Mouse (Mus musculus): ENCODE measurements around the gene Tfam.

Tfam gene

DNA sequence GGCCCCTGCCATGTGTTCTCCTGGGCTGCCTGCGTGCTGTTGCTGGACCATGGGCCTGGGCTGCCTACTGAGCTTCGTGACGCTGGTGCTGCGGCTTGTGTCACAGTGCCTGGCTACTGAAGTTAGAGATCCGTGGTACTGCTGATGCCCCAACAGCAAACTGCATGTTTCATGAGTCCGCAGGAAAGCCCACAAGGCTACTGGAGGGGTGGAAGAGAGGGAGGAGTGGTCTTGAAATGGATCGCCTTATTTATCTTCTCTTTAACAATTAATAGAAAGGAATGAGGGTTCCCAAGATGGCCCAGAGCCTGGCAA, at the start of gene Tfam:
TSS of gene Tfam (minus strand) at position 41 of the 315 bp plus-strand sequence.
- DNase-seq: no peak

- DNase-seq: peak; percentile 90
Observed at GRCm38 (mm10) chr10:71285126-71285580, 47.1 kb upstream of the Tfam start, which contains the start of gene Ube2d1. Gene Ube2d1, minus strand, starts transcription at chr10:71285262.

- no peak for DNase-seq
Observed at GRCm38 (mm10) chr10:71284511-71285125, 46.5 kb upstream of the Tfam start.

DNA sequence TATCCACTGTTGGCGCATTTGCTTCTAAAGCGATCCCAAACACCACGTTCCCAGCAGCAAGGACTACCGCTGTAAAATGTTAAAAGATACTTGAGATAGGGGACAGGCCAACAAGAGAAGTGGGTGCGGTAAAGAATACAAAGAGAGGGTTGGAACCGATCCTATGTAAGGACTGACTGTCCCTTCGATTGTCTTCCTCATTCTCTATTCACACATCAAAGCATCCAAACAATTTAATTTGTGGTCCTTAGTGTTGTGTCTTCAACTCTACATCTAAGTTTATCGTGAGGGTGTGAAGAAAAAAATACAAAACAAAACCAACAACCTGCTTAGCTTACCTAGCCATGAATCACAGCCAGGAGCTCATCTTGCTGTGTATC, 46.0 kb upstream of the Tfam start:
- DNase-seq: no peak

GRCm38 (mm10) chr10:71273008-71273739, 35.1 kb upstream of the Tfam start:
- DNase-seq: no peak

DNA sequence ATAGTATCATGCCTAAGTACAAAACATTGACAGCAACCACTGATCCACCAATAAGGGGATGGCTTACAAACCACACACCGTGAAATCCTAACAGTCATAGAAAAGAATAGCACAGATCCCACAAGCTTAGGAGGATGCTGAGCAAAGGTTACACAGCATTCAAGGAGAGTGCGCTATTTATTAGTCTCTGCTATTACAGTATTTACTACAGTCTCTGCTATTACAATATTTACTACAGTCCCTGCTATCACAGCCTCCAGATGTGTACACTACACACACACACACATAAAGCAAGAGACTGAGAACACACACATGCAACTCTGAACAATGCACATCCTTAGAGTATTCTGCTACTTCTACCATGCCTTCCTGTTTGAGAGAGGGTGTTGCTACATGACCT, 29.9 kb upstream of the Tfam start:
- DNase-seq: no peak

DNA sequence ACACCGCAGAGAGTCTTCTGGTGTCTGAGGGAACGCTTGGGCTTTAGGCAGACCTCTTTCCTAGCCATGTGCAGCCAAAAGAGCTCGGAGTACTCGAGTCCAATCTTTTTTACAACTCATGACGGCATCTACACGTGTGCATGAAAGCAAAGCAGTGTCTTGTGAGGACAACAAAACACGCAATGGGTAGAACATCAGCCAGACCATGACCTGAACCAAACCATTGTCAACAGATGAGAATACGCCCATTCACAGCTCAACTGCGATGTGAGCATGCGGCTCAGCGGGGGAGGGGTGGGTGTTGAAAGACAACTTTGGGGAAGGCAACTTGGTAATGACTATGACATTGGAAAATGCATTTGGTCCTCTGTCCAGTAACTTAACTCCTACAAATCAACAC, 29.4 kb upstream of the Tfam start:
- no peak for DNase-seq

GRCm38 (mm10) chr10:71265067-71265466, 27.0 kb upstream of the Tfam start:
- DNase-seq: no peak

DNA sequence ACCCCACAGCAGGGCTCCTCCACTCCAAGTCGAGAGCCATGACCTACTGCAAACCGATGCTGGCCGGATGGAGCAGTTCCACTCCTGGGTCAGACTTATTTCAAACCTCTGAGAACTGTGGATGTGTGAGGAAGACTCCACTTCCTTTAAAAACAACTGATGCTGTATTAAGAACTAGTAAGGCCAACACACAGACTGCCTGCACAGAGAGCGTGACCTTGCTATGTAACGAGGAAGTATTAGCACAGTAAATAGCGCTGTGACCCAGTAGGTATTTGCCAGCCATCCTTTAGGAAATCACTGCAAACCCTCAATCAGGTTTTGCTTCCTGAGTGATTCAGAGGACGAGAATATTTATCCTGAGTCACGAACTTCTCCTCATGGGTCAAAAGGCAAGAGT, 23.6 kb upstream of the Tfam start:
- no peak for DNase-seq

DNA sequence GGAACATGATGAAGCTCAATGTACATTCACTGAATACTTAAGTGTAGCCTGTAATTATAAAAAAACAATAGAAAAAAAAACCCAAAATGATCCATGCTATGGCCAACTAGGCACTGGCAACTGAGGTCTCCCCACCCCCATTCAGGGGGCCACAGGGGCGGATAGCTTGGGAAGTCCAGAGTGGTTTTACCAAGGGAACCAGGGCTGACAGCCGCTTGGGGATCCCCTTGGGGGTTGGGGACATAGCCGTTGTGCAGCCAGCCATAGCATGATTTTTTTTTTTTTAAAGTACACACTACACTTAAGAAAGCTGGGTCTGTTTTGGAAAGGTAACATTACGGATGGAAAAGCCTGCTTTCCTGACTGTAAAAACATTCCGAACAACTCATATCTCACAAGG, 20.9 kb upstream of the Tfam start:
- DNase-seq: no peak

- DNase-seq: no peak
Observed at GRCm38 (mm10) chr10:71258516-71258915, 20.4 kb upstream of the Tfam start.

DNA sequence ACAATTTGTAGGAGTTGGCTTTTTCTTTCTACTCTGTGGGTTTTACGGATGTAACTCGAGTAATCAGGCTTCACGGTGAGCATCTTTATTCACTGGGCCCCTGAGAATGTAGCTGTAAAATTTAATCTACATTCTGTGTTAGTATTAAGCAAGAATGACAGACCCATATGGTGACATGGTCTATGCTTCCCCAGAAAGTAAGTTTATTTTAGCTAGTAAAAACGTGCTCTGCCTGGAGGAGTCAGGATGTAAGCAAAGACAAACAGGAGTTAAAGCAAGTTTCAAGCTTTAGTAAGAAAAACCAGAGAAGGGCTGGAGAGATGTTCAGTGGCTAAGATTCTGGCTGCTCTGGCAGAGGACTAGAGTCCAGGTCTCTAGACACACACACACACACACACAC, 15.1 kb upstream of the Tfam start:
- no peak for DNase-seq

DNA sequence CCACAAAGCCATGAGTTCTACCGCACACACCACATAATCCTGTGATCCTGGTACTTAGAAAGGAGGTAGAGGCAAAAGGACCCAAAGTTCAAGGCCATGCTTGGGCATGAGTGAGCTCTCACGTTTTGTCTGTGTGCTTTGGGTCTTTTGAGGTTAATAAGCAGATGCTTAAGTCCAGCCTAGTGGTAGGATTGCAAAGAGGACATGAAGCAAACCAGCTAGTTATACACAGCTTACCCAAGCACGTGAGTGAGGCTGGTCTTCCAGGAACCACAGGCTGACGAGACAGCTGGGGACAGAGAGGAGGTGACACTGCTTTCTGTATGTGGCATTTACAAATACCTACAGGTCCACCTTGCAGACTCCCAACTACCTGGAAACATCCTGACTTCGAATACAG, 14.3 kb upstream of the Tfam start:
- DNase-seq: no peak

DNA sequence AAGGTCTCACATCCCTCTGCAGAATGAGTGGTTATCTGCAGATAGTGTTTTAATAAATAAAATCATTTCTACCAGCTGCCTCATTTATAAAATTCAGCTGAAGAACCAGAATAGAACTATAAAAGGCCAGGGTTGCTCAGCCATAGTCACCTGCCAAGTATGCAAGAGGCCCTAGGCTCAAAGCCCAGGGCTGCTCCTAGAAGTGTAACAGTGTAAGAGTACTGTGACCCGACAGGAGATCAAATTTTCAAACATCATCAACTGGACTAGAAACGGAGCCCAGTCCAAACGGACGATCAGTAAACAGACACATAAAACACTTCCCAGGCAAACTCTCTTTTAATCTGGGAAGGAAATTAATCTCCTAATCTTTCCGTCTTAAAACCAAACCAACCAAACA, 13.8 kb upstream of the Tfam start:
- no peak for DNase-seq

DNA sequence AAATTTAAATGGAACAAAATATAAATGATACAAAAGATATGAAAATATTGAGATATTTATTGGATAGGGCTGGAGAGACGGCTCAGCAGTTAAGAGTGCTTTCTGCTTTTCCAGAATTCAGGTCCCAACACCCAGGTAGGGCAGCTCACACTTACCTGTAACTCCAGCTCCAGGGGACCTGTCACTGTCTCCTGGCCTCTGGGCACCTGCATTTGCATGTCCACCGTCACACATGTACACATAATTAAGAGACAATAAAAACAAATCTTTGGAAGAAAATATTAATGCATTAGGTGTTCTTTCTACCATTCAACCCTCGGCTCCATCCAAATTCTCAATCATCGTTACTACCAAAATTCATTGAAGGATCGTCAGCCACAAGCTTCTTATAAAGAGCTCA, 13.2 kb upstream of the Tfam start:
- DNase-seq: no peak

DNA sequence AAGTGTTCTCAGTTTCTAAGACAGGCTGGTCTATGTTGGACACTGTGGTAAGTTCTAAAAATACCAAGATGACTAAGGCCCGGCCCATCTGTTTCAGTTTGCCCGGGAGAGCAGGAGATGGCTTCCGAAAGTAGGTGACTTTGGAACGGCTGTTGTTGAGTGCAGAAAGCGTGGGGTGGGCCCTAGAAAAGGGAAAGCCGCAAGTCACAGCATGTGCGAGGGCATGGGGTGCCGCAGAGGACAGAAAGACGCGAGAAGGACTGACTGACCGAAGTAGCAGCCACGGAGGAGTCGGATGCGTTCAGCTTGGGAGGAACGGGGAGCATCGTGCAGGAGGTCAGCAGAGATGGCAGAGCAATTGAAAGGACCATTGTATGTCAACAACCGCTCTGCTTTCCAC, 12.4 kb upstream of the Tfam start:
- DNase-seq: no peak

DNA sequence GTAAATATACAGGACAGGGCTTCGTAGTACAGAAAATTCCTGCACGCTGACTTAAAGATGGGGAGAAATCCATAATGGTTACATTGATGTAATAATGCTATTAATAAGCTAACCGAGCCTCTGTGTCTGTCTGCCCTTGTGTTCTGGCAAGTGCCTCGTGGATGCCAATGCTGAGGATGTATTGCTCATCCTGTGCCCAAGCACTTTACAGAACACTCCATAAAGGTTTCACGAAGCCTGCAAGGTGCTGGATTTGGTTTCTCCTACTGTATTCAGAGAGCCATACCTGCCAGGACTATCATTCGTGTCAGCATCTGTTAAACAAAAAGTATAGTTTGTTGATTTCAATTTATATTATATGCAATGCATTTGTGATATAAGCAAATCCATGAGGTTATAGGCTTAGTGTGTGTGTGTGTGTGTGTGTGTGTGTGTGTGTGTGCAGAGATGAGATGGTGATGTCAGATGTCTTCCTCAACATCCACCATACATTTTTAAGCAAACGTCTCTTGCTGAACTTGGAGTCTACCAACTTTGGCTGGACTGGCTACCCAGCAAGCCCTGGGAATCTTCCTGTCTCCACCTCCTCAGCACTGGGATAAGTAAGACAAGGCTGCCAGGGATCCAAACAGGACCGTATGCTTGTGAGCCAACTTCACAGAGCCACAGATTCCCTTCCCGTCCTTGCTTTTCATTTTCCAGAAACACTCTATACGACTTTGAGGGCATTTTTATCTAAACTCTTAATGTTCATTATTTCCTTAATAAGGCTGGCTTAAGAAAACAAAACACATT, 11.2 kb upstream of the Tfam start:
- DNase-seq: no peak

DNA sequence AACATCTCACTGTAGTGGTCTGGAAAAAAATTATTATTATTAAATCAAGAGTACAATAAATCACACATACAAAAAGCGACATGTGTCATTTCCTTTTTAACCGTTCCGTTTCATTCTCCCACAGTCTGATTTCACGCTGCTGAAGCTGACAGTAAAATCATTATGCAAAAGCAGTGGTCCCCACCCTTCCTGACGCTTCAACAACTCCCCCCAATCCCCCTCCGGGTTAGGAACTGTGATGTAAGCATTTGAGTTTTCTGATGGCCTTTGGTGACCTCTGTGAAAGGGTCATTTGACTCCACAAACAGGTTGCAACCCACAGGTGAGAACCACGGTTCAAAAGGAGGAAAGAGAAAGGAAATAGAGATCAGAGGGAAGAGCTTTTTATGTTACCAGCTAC, 8.9 kb upstream of the Tfam start:
- peak; percentile 16 for DNase-seq

DNA sequence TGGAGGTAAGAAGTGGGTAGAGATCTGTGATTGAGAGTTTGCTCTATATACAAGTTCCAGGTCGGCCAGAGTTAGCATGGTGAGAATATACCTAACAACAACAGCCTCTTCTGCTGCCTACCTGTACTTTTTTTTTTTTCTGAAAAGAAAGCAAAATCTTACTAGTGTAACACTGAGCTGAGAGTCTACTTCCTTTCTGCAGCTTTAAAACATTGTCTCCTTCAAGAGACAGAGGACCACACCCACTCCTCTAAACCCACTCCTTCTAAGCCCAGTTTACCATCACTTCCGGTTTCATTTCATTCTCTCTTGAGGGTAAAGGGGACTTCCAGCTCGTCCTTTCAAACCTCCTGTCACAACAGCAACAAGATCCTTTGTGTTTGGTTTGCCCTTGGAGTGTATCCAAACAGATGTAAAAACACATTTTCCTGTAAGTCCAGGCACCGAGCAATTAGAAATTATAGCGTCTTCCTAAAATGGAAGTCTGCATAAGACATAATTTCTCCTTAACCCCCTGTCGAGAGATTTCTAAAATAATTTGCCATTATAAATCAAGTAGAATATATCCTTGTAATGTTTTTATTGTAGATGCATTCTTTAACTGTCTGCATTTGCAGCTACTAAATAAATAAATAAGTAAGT, 1.5 kb upstream of the Tfam start:
- DNase-seq: peak; percentile 50

- DNase-seq: peak; percentile 99
Observed at GRCm38 (mm10) chr10:71237516-71238239, 402 bp downstream of the Tfam start.

GRCm38 (mm10) chr10:71234071-71234470, 4.0 kb downstream of the Tfam start:
- DNase-seq: no peak

DNA sequence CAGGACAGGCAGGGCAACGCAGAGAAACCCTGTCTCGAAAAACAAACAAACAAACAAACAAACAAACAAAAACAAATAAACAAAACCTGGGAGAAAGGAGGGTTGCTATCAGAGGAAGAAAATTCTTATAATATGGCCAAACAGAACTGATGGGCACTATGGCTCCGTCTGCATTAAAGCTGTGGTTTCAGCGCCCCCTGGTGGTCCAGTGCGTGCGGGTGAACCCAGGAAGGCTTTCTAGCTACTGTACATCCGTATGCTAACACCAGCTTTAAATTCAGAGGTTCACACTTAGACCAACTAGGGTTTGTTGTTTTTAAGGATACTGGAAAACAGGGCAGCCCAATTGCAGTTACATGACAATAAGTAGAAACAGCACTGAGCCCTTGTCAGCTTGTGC, 12.2 kb downstream of the Tfam start:
- DNase-seq: peak; percentile 84

DNA sequence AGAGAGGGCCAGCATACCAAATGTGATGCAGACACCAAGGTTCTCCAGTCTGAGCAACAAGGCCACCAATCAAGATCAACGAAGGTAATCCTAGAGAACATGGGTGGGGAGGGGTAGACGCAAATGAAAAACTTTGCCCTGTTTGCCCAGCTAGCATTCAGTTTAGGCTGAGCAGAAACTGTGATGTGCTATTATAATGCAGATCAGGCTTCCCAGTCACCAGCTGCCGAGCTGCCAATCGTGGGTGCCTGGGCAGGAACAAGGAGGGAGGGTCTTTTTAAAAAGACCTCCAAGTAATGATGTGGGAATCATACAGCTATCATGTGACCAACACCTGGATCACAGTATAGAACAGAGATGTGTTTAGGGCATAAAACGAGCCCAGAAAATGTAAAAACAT, 15.0 kb downstream of the Tfam start:
- no peak for DNase-seq

All from thymus, postnatal 14 days (tissue).